Mouse (Mus musculus) heart, postnatal 10 days (tissue): Measurements from ENCODE around the gene Pdia4. TPM values are rescaled to one million over a fixed set of nuclear protein-coding genes. Genes with fewer than 3 reads are reported as not detected.
"Not testable (repeated sequence)": the region's sequence is repeated elsewhere in the genome, so short reads cannot be mapped to it uniquely, and the experiment has no call there.

Experiments used
- DNase-seq, 2 experiments: peaks; one replicate each; pipeline ENCODE4 v3.0.0; 2021
- intact Hi-C: fragments of 180-260 bp; cut with DNase I; formaldehyde crosslinking; loops from one replicate; pipeline ENCODE4 v1.15.1; 2025
- total RNA-seq, 2 experiments: library from RNA; stranded (reverse); gene quantifications; 2 replicates each; pipeline ENCODE4 v1.2.3; 2021

Gene Pdia4
- 10 to 100 TPM; 43.2 to 57.8 TPM for total RNA-seq

- intact Hi-C loops: loop anchor here (2.0 kb wide), 1 partner anchor 15 kb away; no protein-coding TSS in a partner anchor
- DNase-seq: peak; percentile 98 to 99
Measured at GRCm38 (mm10) chr6:47813257-47813878, at the start of gene Pdia4. Pdia4 (minus strand) TSS chr6:47813430.

GRCm38 (mm10) chr6:47857729-47858128 lies 44.5 kb upstream of the Pdia4 start:
- DNase-seq, intact Hi-C loops: not testable (repeated sequence)

DNA sequence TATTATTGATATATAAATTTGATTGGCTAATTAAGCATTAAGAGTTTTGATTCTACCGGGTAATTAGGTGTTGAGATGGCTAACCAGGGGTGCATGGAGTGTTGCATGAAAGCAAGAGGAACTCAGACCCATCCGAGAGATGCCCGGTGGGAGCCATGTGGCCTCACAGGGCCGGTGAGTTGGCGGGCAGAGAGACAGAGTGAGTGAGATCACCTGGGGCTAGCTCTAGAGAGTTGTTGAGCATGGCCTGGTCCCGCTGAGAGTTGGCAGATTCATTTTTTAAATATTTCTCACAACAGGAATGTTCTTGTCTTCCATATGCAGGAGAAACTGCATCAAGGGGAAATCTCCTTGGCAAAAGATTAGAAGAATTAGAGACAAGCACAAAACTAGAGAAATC lies 44.0 kb upstream of the Pdia4 start:
- DNase-seq: no peak
- intact Hi-C loops: no loop called here

DNA sequence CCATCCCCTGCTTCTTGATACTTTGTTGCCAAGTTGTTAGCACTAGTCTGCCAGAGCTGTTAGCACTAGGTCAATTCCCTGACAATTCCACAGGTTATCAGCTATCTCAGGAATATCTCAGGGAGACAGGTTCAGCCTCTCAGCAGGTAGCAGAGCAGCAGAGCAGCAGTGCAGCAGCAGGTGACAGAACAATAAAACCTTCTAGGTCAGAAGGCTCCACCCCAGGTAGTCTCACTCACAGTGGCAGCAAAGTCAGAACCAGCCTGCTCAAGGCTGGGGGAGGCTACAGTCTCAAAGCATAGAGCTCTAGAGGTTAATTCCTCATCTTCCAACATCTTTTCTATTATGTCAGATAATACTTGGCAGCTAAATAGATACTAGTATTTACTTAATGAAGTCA lies 32.5 kb upstream of the Pdia4 start:
- DNase-seq: no peak
- intact Hi-C loops: no loop called here

GRCm38 (mm10) chr6:47842337-47842736 lies 29.1 kb upstream of the Pdia4 start:
- no peak for DNase-seq
- intact Hi-C loops: no loop called here

- DNase-seq: no peak
- intact Hi-C loops: no loop called here
Measured at GRCm38 (mm10) chr6:47841831-47842230, 28.6 kb upstream of the Pdia4 start.

DNA sequence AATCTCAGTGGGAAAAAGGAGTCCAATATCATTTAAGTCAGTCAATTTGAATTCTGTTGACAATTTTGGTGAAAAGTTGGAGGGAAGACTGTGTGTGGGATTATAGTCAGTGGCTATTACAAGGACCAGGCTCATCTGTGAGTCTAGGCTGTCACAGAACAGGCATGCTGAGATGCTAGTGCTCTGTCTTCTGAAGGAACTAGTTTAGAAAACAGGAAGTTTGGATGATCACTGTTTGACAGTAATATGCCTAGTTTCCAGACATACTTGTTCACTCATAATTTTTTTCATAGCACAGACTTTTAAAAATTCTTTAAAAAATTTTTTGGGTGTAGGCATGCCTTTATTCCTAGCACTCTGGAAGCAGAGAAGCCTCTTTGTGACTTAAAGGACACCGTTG lies 27.8 kb upstream of the Pdia4 start:
- no peak for DNase-seq
- intact Hi-C loops: no loop called here

DNA sequence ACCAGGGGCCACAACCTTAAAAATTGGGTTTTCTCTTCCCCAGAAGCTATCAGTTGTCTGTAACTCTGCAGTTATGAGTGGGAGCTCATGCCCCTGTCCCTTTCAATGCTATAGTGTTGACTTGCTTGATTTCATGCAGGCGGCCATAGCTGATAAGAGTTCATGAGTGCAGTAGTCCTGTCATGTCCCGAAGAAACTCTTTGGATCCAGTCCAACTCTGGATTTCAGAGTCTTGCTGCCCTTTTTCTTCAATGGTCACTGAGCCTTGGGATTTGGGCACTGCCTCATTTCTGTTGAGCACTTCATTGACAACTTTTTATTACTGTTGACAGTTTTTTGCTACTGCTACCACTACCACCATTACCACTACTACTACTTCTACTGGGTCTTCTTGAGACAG lies 24.4 kb upstream of the Pdia4 start:
- intact Hi-C loops: loop anchor here (5.0 kb wide), 1 partner anchor 40 kb away; the partner anchor contains the start of gene Zfp282
- no peak for DNase-seq

- intact Hi-C loops: loop anchor here (5.0 kb wide), 1 partner anchor 41 kb away; the partner anchor contains the start of gene Zfp282
- peak; percentile 62 to 66 for DNase-seq
Measured at GRCm38 (mm10) chr6:47835984-47836521, 22.8 kb upstream of the Pdia4 start.

GRCm38 (mm10) chr6:47835482-47835983 lies 22.3 kb upstream of the Pdia4 start, which contains the start of gene Zfp398:
Zfp398 (plus strand) TSS chr6:47835661.
- intact Hi-C loops: loop anchor here (5.0 kb wide), 1 partner anchor 42 kb away; the partner anchor contains the start of gene Zfp282
- DNase-seq: peak; percentile 96 to 97

DNA sequence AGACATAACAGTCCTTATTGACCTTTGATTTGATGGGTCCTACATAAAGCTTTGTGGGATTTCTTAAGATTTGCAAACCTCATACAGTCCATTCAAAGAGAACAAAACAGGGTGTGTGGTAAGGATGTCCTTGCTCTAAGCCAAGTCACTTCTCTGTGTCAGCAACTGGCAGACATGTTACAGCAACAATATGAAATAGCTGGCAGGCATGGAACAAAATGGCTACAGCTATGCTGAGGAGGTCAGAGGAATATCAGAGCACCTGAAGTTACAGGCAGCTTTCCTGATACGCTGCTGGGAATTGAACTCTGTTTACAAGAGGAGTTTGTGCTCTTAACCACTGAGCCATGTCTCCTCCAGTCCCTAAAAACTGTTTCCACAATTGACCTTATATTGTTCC lies 19.0 kb upstream of the Pdia4 start:
- intact Hi-C loops: no loop called here
- DNase-seq: no peak

- peak; percentile 93 to 95 for DNase-seq
- intact Hi-C loops: no loop called here
Measured at GRCm38 (mm10) chr6:47830104-47831078, 17.2 kb upstream of the Pdia4 start, which contains the start of gene Zfp786. Zfp786 (minus strand) TSS chr6:47830867.

- intact Hi-C loops: loop anchor here (1.0 to 2.0 kb wide), 2 partner anchors 16 to 30 kb away; partner anchors contain the start of gene Pdia4
- DNase-seq: peak; percentile 39 to 42
Measured at GRCm38 (mm10) chr6:47828950-47829349, 15.7 kb upstream of the Pdia4 start.

- no peak for DNase-seq
- intact Hi-C loops: no loop called here
Measured at GRCm38 (mm10) chr6:47827462-47827861, 14.2 kb upstream of the Pdia4 start.

GRCm38 (mm10) chr6:47824241-47824640 lies 11.0 kb upstream of the Pdia4 start:
- DNase-seq: no peak
- intact Hi-C loops: no loop called here

DNA sequence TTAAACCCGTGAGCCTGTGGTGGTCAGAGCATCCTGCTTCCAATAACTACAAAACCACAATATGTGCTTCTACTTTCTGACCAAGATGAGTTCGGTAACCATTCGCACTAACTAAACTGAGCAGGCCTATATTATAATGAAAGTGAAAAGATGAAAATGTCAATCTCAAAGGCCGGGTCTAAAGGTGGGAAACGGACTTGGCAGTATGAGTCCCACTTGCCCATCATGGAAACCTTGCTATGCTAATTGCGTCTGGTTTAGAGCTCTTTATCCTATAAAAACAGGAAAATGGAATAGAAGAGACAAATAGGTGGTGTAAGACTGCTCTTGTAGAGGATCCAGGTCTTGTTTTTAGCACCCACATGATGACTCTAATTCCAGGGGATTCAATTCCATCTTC lies 8.5 kb upstream of the Pdia4 start:
- intact Hi-C loops: no loop called here
- DNase-seq: no peak

DNA sequence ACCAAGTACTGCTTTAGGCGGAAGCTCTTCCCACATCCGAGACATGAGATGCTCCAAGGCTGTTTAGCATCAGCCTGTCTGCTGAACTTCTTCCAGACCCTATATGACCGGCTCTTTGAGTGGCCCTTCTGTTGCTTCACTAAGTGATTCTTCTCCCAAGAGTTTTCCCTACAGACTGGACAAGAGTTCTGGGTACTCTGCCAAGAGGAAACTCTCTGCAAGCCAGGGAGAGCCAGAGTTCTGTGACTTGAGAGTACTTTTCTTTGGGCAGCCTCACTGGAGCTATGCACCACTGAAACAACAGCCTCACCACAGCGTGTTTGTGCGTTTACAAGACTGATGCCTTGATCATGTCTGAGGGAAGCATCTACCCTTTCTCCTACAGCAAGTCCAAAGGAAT lies 8.0 kb upstream of the Pdia4 start:
- no peak for DNase-seq
- intact Hi-C loops: no loop called here

GRCm38 (mm10) chr6:47819626-47820325 lies 6.5 kb upstream of the Pdia4 start:
- intact Hi-C loops: no loop called here
- DNase-seq: no peak

DNA sequence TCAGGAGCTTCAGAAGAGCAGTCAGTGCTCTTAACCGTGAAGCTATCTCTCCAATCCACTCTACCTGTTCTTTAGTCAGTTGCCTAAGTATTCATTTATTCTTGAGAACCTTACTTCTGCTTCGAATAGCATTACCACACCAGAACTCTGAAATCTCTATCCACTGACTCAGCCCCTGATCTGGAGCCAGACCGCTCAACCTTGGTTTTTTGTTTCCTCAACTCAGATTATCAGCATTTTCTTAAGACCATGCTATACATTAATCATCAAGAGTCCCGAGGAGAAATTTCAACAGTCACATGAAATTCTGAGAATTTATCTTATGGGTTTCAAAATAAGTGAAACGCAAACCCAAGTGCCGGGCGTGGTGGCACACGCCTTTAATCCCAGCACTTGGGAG lies 5.5 kb upstream of the Pdia4 start:
- intact Hi-C loops: no loop called here
- no peak for DNase-seq

DNA sequence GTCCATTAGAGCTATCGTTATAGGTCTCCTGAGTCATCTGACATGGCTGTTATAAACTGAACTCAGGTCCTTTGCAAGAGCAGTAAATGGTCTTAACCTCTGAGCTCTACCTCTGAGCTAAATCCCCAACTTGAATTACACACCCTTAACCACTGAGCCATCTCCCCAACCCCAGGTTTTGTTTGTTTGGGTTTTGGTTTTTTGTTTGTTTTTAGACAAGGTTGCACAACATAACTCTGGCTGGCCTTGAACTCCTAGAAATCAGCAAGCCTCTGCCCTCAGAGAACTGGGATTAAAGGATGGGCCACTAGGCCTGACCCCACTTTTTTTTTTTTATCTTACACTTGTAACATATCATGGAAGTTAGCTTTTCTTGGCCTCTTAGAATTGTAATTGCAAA lies 2.9 kb upstream of the Pdia4 start:
- intact Hi-C loops: no loop called here

More for the DNA sequence above, 2.9 kb upstream of the Pdia4 start:
- no peak for DNase-seq
